Mouse (Mus musculus) stomach, embryonic 14.5 days (tissue): ENCODE data around the gene Trnau1ap. TPM values are rescaled to one million over a fixed set of nuclear protein-coding genes. Genes with fewer than 3 reads are reported as not detected.
A peak's percentile ranks its signal among the peaks of the same experiment; 100 is the strongest.
"Not testable (repeated sequence)": the region's sequence is repeated elsewhere in the genome, so short reads cannot be mapped to it uniquely, and the experiment has no call there.

Experiments
- ATAC-seq: fragments of 200-750 bp; cut with Nextera tagmentation; 2 replicates; pipeline ENCODE4 v1.8.0; 2017; ENCODE audit warnings: low read depth, moderate TSS enrichment; ENCODE audit not compliant: insufficient number of reproducible peaks, insufficient read depth, low FRiP score
- H3K27ac ChIP-seq: fragments of 300-500 bp; sonication (generic); 2 replicates; pipeline ENCODE4 v1.5.1; 2014; ENCODE audit warnings: mild to moderate bottlenecking, low read length, moderate library complexity, mixed read lengths
- H3K27me3 ChIP-seq: fragments of 300-500 bp; sonication (generic); 2 replicates; pipeline ENCODE4 v1.6.1; 2014; ENCODE audit warnings: low read length, control low read depth, mixed read lengths; ENCODE audit not compliant: control insufficient read depth, insufficient read depth
- H3K36me3 ChIP-seq: fragments of 300-500 bp; sonication (generic); 2 replicates; pipeline ENCODE4 v1.6.1; 2014; ENCODE audit warnings: mild to moderate bottlenecking, control low read depth, low read length, moderate library complexity, mixed read lengths; ENCODE audit not compliant: control insufficient read depth, insufficient read depth
- H3K4me1 ChIP-seq: fragments of 300-500 bp; sonication (generic); 2 replicates; pipeline ENCODE4 v1.6.1; 2014; ENCODE audit warnings: low read length, control low read depth, mixed read lengths; ENCODE audit not compliant: control insufficient read depth, insufficient read depth
- H3K4me2 ChIP-seq: fragments of 300-500 bp; sonication (generic); replicated peaks from 2 replicates; pipeline ENCODE4 v1.6.1; 2014; ENCODE audit warnings: low read depth, low read length, control low read depth
- H3K4me3 ChIP-seq: fragments of 300-500 bp; sonication (generic); 2 replicates; pipeline ENCODE4 v1.5.1; 2014; ENCODE audit warnings: low read depth, low read length, control low read depth
- H3K9ac ChIP-seq: fragments of 300-500 bp; sonication (generic); replicated peaks from 2 replicates; pipeline ENCODE4 v1.6.1; 2014; ENCODE audit warnings: low read depth, mild to moderate bottlenecking, control low read depth, low read length, moderate library complexity, mixed read lengths
- H3K9me3 ChIP-seq: fragments of 300-500 bp; sonication (generic); 2 replicates; pipeline ENCODE4 v1.6.1; 2016; ENCODE audit warnings: low read depth, low read length, control low read depth; ENCODE audit not compliant: control insufficient read depth
- WGBS: fragments of 180-500 bp; shearing (Covaris S2); extraction: QIAGEN DNeasy Blood & Tissue Kit; methylation state at CpG from one replicate; pipeline ENCODE4 v1.1.7; 2014; 5-methylcytosine and 5-hydroxymethylcytosine counted together
- polyA plus RNA-seq: library from polyadenylated mRNA; unstranded; fragments of >200 nt; fragmentation: Nextera tagmentation; extraction: Ambion mirVana; gene quantifications from 2 replicates; pipeline ENCODE4 v1.2.1, GENCODE M21; 2014

Gene Trnau1ap
- polyA plus RNA-seq, 1 experiment from 2014 or later = 74.8 TPM

DNA sequence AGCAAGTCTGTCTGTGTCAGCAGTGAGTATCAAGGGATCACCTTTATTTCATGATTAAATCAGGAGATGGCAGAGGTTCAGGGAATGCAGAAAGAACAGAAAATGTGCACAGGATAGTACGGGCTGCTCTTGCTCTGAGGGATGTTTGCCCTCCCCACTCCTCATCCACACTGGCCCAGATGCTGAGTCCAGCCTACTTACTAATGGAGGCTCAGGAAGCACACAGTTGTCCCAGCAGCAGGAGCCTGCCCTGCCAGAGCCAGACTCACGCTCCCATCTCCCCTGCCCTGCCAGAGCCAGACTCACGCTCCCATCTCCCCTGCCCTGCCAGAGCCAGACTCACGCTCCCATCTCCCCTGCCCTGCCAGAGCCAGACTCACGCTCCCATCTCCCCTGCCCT is 40.5 kb downstream of the Trnau1ap start:
- H3K36me3 ChIP-seq = peaks cover 16% of the 10 kb centered on the region; the same call in 1 of the 2 replicates
- H3K4me1 ChIP-seq, H3K9me3 ChIP-seq, H3K27ac ChIP-seq, H3K4me3 ChIP-seq, H3K27me3 ChIP-seq, H3K4me2 ChIP-seq, H3K9ac ChIP-seq, ATAC-seq: not testable (repeated sequence)
- 86% methylated on average over 2 of the region's 5 CpGs for whole genome bisulfite sequencing

DNA sequence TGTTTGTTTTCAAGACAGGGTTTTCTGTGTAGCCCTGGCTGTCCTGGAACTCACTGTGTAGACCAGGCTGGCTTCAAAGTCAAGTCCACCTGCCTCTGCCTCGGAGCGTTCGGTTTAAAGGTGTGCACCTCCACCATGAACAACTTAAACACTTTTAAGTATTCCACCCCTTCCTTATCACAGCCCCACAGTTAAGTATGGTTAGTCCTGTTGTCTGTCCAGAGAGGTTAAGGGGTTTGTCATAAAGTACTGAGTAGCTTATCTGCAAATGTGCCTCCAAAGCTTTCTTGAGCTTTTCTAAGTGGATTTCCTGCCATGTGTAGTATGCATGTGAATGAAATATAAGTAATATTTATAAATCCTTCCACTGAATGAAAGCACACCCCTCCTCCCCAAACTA is 53.4 kb downstream of the Trnau1ap start:
- Histone ChIP-seq H3K4me2 (no peak overlapping the region), H3K27ac (no peak overlapping the region), H3K4me1 (peaks cover 5% of the 10 kb centered on the region; the same call in 1 of the 2 replicates), H3K9me3 (no peaks in the 10 kb centered on the region), H3K36me3 (no peaks in the 10 kb centered on the region), H3K27me3 (no peaks in the 10 kb centered on the region), H3K4me3 (no peak overlapping the region), H3K9ac (no peak overlapping the region)
- ATAC-seq = no peak
- 87% methylated on average over 3 of the region's 3 CpGs for WGBS

DNA sequence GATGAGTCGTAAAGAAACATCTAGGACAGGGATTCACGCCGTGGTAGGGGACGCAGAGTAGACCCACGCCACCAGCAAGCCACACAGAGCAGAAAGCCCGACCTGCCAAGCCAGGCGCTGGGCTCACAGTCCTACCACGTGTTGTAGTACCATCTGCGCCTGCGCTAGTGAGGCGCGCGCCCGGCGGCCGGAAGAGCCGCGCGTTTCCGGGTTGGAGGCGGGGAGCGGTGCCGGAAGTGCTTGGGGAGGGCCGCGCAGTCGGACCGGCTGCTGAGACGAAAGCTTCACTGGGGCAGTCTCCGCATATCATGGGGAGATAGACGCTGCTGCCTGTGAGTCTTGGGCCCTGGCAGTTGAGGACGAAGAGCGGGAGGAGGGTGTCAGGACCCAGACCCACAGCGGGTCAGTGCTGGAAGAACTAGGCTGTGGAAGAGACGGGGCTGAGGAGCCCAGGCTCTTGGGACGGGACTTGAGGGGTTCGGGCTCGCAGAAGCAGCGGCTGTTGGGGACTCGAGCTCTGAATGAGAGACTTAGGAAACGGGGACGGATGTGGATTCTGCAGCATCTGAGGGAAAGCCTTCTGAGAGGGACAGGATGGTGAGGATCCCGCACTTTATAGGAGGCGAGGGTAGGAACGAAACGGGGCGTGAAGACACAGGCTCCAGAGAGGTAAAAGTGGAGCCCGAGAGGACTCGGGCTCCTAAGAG is 55.0 kb downstream of the Trnau1ap start, which contains the start of gene Taf12:
Gene Taf12 (plus strand): TSS at position 220 of the 707 bp plus-strand sequence.
- WGBS = under 1% methylated on average over 48 of the region's 48 CpGs
- peak within 1 kb of the TSS; percentile 95 for H3K4me2 ChIP-seq
- peak; percentile 92 for ATAC-seq
- peak within 1 kb of the TSS; percentile 88 for H3K4me3 ChIP-seq
- H3K36me3 ChIP-seq = no peaks in the 10 kb centered on the region
- no peaks in the 10 kb centered on the region for H3K9me3 ChIP-seq
- peak within 1 kb of the TSS; percentile 87 for H3K9ac ChIP-seq
- H3K4me1 ChIP-seq = peaks cover 5% of the 10 kb centered on the region; the same call in 1 of the 2 replicates
- H3K27me3 ChIP-seq = no peaks in the 10 kb centered on the region
- H3K27ac ChIP-seq = peak within 1 kb of the TSS; percentile 93

DNA sequence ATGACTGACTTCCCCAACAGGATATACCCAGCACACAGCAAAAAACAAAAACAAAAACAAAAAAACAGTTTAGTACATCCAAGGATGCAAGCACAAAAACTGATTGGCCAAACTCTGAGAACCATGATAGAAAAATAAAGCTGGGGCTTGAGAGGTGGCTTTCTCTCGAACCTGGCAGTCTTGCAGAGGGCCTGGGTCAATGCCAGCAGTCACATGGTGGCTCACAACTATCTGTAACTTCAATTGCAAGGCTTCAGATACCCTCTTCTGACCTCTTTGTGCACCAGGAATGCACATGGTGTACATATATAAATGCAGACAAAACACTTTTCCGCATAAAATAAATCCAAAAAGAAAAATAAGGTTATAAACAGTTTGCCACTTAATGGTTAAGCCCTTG is 56.2 kb downstream of the Trnau1ap start:
- 60% methylated on average over 2 of the region's 2 CpGs for WGBS
- Histone ChIP-seq H3K4me3 (peak overlapping the region; percentile 88), H3K9ac (peak overlapping the region; percentile 87; the same call in 1 of the 2 replicates), H3K27me3 (no peaks in the 10 kb centered on the region), H3K27ac (no peak overlapping the region), H3K9me3 (no peaks in the 10 kb centered on the region), H3K4me2 (peak overlapping the region; percentile 95), H3K4me1 (peaks cover 5% of the 10 kb centered on the region; the same call in 1 of the 2 replicates), H3K36me3 (no peaks in the 10 kb centered on the region)
- ATAC-seq = no peak

DNA sequence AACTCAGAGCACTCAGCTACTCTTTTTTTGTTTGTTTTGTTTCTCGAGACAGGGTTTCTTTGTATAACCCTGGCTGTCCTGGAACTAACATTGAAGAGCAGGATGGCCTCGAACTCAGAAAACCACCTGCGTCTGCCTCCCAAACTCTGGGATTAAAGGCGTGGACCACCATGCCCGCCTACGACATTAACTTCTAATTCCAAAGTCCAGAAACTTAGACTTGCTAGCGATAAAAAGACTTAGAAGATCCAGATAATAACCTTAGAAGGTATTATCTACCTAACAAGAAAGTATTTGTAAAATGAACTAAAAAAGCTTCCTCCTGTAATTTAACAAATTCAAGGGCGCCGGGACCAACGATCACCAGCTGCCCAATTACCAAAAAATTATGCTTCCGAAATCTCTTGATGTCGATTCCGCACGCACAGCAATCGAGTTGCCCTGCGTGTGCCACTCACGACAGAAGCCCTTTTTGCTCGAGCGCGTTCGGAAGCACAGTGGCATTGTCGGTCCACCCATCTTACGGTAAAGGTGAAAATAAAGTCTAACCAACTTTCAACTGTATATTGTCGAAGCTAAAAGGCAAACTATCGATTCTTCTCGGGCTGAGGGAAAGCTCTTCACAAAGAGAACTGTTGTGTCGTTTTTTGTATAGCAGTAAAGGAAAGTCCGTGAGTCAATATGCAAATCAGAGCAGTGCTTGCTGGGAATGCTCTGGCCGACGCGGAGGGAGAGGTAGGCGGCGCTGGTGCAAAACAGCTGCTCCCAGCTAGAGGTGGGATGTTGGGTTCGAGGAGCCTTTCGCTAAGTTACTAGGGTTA is 59.4 kb downstream of the Trnau1ap start:
- Histone ChIP-seq H3K9ac (peak overlapping the region; percentile 4), H3K4me3 (peak overlapping the region; percentile 2), H3K4me1 (peaks cover 5% of the 10 kb centered on the region; the same call in 1 of the 2 replicates), H3K27ac (peak overlapping the region; percentile 84), H3K9me3 (no peaks in the 10 kb centered on the region), H3K36me3 (no peaks in the 10 kb centered on the region), H3K4me2 (peak overlapping the region; percentile 57), H3K27me3 (no peaks in the 10 kb centered on the region)
- under 1% methylated on average over 35 of the region's 35 CpGs for WGBS
- ATAC-seq = peak; percentile 70

DNA sequence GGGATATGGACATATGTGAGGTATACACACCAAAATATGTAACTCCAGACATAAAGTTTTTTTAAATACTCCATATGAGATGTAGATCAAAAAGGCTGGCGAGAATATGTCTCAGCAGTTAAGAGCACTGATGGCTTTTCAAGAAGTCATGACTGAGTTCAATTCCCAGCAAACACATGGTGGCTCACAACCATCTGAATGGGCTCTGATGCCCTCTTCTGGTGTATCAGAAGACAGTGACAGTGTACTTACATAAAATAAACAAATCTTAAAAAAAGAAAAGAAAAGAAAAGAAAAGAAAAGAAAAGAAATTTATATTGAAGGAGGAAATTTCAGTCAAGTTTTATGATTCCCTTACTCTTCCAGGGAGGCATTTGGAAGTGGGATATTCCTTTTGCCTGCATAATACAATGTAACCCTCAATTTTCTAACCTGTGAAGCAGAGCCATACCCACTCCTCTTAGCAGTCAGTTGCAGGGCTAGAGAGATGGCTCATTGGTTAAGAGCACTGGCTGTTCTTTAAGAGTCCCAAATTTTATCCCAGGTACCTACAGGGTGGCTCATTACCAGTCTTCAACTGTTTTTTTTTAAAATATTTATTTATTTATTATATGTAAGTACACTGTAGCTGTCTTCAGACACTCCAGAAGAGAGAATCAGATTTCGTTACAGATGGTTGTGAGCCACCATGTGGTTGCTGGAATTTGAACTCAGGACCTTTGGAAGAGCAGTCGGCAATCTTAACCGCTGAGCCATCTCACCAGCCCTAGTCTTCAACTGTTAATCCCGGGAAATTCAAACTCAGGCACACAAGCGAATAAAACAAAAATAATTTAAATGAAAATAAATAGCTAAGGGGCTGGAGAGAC is 60.2 kb downstream of the Trnau1ap start:
- Histone ChIP-seq H3K9ac (no peak overlapping the region), H3K9me3 (no peaks in the 10 kb centered on the region), H3K4me2 (no peak overlapping the region), H3K27ac (peak overlapping the region; percentile 59; the same call in 1 of the 2 replicates), H3K4me1 (peaks cover 5% of the 10 kb centered on the region; the same call in 1 of the 2 replicates), H3K36me3 (no peaks in the 10 kb centered on the region), H3K4me3 (no peak overlapping the region), H3K27me3 (no peaks in the 10 kb centered on the region)
- 12% methylated on average over 6 of the region's 6 CpGs for WGBS
- ATAC-seq = no peak

DNA sequence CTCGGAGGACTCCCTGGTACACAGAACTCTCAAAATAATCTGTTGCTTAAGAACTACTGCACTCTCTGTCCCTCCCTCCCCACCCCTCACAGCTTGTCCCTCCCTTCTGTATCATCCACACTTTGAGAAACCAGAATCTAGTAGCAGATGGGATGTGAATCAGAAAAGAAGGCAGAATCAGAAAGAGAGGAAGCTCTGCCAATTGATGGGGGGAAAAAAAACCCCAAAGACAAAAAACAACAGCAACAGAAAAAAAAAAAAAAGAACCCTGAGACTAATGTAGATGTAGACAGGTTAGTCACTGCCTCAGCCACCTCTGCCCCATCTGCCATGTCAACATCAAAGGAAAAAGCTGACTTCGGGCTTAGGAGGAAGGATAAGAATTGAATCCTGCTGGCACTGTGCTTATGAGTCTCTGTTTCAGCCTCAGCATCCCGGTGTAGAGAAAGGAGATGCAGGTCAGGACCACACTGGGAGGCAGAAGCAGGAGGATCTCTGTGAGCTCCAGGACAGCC is 62.4 kb downstream of the Trnau1ap start:
- H3K27me3 ChIP-seq = no peaks in the 10 kb centered on the region
- H3K9ac ChIP-seq = no peak overlapping the region
- H3K27ac ChIP-seq = no peak overlapping the region
- no peak overlapping the region for H3K4me2 ChIP-seq
- no peaks in the 10 kb centered on the region for H3K36me3 ChIP-seq
- 79% methylated on average over 3 of the region's 3 CpGs for WGBS
- no peaks in the 10 kb centered on the region for H3K9me3 ChIP-seq
- H3K4me3 ChIP-seq = no peak overlapping the region
- no peak for ATAC-seq
- H3K4me1 ChIP-seq = no peaks in the 10 kb centered on the region; the same call in 1 of the 2 replicates
